Mouse (Mus musculus): ENCODE data around the gene Cyp4b1.

- no peak for TF ChIP-seq CTCF (IDR thresholded peaks at IDR 0.05; ENCODE audit: borderline replicate concordance, extremely low read depth, insufficient read depth, insufficient read length)
- TF ChIP-seq POLR2A (IDR thresholded peaks at IDR 0.05; ENCODE audit: borderline replicate concordance, extremely low read depth, insufficient read depth, insufficient read length, poor library complexity, severe bottlenecking): no peak
Measured at GRCm38 (mm10) chr4:115657867-115658249, 10.3 kb upstream of the Cyp4b1 start.

All from brain, embryonic 14.5 days (tissue).